Mouse (Mus musculus) heart, postnatal 14 days (tissue): ENCODE data around the gene Hist1h4f. TPM values are rescaled to one million over a fixed set of nuclear protein-coding genes. Genes with fewer than 3 reads are reported as not detected.
A peak's percentile ranks its signal among the peaks of the same experiment; 100 is the strongest.
"Not testable (repeated sequence)": the region's sequence is repeated elsewhere in the genome, so short reads cannot be mapped to it uniquely, and the experiment has no call there.

Experiments
- DNase-seq, 2 experiments: peaks; one replicate each; pipeline ENCODE4 v3.0.0; 2021 to 2022
- intact Hi-C: fragments of 180-260 bp; cut with DNase I; formaldehyde crosslinking; loops from one replicate; pipeline ENCODE4 v1.15.1; 2025
- long read RNA-seq, 2 experiments: library from polyadenylated mRNA; stranded (forward); transcript quantifications; one replicate each; pipeline ENCODE4 v2.0.0; 2021
- total RNA-seq, 2 experiments: library from RNA; stranded (reverse); gene quantifications; 2 replicates each; pipeline ENCODE4 v1.2.3; 2021

Hist1h4f gene
- total RNA-seq, result 100 to 1,000 TPM; 106 to 209 TPM
- long read RNA-seq, experiment 1, result 0 reads
- long read RNA-seq, experiment 2, result 0 reads

DNA sequence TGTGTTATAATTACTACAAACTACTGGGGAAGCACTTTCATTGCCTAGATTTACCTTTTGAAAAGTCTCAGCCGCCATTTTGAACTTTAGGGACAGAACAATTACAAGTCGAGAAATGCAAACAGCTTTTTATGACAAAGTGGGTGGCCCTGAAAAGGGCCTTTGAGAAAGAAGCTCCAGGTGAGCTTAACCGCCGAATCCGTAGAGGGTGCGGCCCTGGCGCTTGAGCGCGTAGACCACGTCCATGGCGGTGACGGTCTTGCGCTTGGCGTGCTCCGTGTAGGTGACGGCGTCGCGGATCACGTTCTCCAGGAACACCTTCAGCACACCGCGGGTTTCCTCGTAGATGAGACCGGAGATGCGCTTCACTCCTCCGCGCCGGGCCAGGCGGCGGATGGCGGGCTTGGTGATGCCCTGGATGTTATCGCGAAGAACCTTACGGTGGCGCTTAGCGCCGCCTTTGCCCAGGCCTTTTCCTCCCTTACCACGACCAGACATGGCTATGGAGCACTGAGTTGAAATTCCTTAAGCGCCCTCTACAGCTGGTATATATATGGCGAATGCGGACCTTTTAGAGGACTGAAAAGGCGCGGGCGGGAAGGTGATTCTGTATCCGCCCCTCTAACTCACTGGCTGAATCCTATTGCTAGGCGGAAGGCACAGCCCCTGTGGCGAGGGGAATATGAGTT lies at the start of gene Hist1h4f:
Hist1h4f (minus strand) TSS at position 503 of the 689 bp plus-strand sequence.
- intact Hi-C loops, result not testable (repeated sequence)
- DNase-seq, result peak; percentile 68 to 83

DNA sequence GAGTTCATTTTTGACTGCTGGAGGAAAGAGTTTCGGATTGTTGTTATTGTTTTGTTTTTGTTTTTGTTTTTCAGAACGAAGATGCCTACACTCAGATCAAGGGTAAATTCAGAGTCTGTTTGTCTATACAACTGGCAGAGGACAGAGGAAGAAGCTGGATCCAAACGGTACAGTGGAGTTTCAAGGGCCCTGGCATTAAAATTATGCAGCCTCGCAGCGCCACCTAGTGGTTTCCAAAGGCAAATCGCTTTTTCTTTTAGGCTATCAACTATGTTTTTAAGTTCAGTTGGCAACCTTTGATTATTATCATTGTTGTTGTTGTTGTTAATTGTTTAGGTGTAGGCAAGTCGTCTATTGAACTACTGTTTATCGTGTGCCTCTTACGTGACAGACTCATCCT lies 46.5 kb upstream of the Hist1h4f start:
- DNase-seq, result peak; percentile 82 to 87
- intact Hi-C loops, result loop anchor here (2.0 to 10.0 kb wide), 2 partner anchors 167 to 1553 kb away; partner anchors contain the start of genes Hist1h2ag, Hist1h2bj and Hist1h4i

DNA sequence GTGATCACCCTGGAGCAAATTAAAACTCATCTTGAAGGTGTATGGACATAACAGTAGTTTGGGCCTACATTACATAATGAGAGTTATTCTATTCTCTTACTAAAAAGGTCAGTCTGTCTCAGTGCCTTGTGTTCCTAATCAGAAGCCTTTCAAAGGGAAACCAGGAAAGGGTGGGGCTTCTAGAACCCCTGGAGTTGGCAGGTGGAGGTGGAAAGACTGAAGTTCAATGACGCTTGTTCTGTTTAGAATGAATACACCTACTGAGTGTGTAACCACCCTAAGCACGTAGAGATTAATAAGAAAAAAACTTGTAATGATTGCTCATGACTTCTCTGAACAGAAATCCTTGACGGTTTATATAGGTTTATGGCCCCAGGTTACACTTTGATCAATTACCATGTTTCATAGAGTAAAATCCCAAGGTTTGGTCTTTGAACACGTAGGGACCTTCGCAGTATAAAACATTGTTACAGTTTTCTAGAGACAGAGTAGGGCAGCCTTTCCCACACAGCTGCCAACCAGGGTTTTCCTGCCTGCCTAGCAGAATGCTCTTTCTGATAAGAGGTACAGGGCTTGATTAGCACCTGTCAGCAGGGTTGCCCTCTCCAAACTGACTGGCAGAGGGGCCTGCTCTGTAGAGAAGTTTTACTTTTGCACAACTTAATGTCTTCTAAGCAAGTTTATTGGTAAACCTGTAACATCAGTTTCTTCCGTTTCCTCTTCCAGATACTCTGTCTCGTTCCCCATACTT lies 44.3 kb upstream of the Hist1h4f start:
- no peak for DNase-seq
- intact Hi-C loops, result loop anchor here (10.0 kb wide), 1 partner anchor 1551 kb away; the partner anchor contains the start of genes Hist1h2ag, Hist1h2bj and Hist1h4i

DNA sequence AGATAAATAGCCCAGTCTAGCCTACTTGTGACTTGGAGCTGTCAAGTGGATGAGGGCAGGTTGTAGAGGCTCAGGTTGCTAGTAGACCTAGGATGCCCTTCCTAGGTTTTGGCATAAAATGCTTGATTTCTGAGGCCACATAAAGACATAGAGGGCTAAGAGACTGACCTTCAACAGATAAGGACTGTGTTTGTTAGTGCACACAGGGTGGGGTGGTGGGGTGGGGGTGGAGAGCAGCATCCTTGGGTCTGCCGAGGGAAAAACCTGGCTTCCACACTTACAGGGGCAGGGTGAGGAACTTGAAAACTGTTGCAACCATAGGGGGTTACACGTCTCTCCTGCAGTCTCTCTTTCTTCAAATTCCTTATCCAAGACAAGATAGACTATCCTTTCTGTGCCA lies 43.7 kb upstream of the Hist1h4f start:
- no peak for DNase-seq
- intact Hi-C loops, result loop anchor here (10.0 kb wide), 1 partner anchor 1550 kb away; the partner anchor contains the start of genes Hist1h2ag, Hist1h2bj and Hist1h4i

DNA sequence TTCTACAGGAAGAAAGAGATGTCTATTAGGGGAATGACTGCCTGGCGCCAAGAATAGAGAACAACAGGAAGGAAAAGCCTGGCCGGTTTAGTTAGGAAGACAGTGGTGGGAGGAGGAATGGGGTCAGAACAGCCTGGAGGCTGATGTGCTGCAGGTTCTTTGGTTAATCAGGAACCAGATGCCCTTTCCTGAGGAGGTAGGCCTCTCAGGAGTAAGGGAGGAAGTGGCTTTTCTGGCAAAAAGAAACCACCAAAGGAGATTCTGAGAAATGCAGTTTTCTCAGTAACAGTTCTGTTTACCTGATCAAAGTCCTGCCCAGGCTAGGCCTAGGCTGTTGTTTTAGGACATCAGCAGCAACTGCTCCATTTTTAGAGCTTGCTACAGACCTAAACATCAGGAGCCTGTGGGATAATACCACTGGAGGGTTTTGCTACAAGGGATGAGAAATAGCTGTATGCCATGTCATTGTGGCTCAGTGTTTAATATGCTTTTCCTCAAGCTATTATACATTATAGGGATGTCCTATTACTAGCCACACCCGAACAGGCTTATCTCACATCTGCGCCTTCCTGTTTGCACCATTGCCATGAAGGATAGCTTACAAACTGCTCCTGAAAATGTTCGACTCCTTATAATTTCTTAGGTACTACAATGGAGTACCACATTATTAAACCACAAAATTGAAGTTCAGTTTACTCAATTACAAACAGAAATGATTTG lies 41.8 kb upstream of the Hist1h4f start:
- no peak for DNase-seq
- intact Hi-C loops, result loop anchor here (10.0 kb wide), 1 partner anchor 1548 kb away; the partner anchor contains the start of genes Hist1h2ag, Hist1h2bj and Hist1h4i

DNA sequence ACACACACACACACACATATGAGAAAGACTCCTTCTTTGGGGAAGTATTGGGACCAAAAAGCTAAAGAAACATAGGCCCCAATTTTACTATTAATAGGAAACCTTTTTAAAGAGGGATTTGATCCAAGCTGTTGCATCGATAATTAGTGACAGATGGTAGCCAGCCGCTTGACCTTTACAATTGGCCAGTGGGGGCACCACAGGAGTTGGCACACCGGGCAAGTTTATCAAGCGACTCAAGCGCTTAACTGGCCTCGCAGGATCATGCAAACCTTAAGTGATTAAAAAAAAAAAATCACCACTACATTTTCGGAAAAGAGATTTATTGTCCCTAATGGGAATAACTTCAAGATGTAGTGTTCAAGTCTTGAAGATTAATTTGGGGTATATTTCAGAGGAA lies 41.2 kb upstream of the Hist1h4f start:
- no peak for DNase-seq
- intact Hi-C loops, result loop anchor here (10.0 kb wide), 1 partner anchor 1548 kb away; the partner anchor contains the start of genes Hist1h2ag, Hist1h2bj and Hist1h4i

DNA sequence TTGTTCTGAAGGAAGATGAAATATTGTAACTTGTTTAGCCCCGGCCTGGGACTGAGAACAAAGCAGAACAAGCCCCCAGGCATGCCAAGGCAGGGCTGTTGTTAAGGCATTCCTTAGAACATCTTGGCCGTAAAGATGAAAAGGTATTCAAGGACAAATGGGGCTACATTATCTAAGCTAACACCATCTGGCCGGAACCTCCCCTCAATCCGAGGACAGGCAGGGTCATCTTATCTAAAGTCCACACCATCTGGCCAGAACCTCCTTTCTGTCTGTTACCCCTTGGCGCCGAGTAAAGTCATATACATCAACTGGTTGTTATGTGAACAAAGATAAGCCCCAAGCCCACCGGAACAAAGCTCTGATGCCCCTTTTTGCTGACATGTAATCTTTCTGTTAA lies 40.4 kb upstream of the Hist1h4f start:
- intact Hi-C loops, result loop anchor here (10.0 kb wide), 1 partner anchor 1547 kb away; the partner anchor contains the start of genes Hist1h2ag, Hist1h2bj and Hist1h4i
- DNase-seq, result not testable (repeated sequence)

DNA sequence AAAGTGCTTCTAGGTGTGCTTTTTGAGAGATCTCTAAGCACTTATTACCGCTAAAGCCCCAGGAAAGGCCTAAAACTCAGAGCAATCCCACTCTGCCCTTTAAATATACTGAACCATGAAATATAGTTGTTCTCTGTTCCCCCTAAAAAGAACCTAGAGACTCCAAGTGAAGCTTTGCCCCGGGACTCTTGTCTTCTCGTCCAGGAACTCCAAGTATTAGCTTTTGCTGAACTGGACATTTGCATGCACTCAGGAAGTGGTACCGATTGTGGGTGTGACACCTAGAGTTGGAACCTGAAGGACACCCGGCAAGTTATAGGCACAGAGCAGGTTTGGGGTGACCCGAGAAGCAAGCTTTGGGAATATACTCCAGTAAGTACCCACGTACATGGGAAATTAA lies 39.8 kb upstream of the Hist1h4f start:
- DNase-seq, result no peak
- intact Hi-C loops, result loop anchor here (10.0 kb wide), 1 partner anchor 1546 kb away; the partner anchor contains the start of genes Hist1h2ag, Hist1h2bj and Hist1h4i

DNA sequence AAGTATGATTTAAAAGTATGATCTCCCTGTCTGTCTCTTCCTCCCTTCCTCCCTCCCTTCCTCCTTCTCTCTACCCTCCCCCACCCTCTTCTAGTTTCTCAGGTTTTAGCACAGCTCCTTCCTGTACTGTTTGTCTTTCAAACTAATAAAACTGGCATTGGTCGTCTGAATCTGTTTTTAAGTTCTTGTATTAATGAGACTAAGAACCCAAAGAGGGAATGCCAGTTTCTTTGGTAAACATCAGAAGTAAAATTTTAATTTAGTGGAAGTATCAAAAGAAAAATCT lies 35.4 kb upstream of the Hist1h4f start:
- intact Hi-C loops, result loop anchor here (5.0 to 10.0 kb wide), 2 partner anchors 35 to 1832 kb away; partner anchors contain the start of genes Hist1h1e, Hist1h2ak, Hist1h2be and Hist1h2bn
- no peak for DNase-seq

DNA sequence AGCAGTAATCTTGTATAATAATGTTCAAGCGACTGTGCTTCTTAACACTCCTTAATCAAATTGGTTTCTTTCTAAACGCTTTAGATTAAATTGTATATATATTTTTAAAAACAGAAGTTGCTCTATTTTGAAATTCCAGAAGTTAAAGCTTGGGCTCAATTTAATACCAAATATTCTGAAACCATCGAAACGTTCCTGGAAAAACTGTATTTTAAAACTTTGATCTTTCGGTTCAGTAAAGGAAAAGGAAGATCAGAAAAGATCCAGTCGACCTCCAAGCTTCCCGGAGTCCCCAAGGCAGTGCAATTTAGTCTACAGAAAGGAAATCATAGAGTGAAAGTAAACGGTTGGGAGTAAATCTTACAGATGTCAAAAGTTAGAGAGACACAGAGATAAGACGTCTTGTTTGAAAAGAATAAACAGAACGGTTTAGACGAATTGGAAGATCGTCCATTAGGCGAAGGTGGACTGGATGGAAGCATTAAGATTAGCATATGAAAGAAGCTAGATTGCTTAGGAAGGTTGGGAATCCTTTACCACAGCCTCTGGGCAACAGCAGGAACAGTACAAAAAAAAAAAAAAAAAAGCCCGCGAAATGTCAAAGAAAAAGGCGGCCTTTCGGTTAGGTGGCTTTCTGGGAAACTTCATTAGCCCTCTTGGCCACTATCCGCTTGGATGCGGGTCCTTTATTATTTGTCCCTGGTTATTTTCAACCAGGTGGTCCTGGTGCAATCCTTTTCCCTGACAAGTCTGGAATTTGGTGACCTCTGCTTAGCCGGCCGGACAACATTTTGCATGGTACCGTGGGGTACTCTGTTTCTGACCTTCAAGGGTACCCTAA lies 34.9 kb upstream of the Hist1h4f start:
- intact Hi-C loops, result loop anchor here (5.0 to 10.0 kb wide), 2 partner anchors 36 to 1832 kb away; partner anchors contain the start of genes Hist1h1e, Hist1h2ak, Hist1h2be and Hist1h2bn
- no peak for DNase-seq

DNA sequence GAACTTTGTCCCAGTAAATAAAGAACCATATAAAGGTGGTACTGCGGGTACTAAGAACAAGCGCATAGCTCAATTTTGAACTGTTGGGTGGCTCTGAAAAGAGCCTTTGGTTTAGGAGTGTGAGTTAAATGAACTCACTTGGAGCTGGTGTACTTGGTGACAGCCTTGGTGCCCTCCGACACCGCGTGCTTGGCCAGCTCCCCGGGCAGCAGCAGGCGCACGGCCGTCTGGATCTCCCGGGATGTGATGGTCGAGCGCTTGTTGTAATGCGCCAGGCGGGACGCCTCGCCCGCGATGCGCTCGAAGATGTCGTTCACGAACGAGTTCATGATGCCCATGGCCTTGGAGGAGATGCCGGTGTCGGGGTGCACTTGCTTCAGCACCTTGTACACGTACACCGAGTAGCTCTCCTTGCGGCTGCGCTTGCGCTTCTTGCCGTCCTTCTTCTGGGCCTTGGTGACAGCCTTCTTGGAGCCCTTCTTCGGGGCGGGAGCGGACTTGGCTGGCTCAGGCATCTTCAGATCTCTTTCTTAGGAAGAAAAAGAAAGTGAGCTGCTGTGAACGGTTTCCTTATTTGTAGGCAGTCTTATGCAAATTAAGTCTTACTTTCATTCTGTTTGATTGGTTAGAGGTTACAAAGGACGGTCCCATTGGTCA lies 34.1 kb upstream of the Hist1h4f start:
- peak; percentile 62 to 67 for DNase-seq
- intact Hi-C loops, result loop anchor here (5.0 to 10.0 kb wide), 2 partner anchors 37 to 1831 kb away; partner anchors contain the start of genes Hist1h1e, Hist1h2ak, Hist1h2be and Hist1h2bn

DNA sequence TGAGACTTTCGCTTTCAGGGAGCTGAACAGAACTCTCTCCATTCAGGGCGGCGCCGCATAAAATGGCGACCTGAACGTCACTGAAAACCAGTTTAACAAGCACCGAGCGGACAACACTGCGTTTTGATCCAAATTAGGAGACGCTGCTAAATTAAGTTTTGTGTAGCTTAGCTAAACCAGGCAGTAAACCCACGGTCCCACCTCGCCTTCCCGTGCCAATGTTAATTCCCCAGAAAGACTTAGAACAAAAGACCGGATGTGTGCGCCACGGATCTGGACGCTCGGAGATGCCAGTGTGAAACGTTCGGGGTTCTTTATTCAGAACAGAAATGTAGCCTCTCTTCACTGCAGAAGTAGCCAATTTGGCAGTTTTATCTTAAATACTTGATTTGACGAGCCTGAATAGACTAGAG lies 33.6 kb upstream of the Hist1h4f start:
- DNase-seq, result peak; percentile 65 to 79
- intact Hi-C loops, result loop anchor here (5.0 to 10.0 kb wide), 2 partner anchors 37 to 1830 kb away; partner anchors contain the start of genes Hist1h1e, Hist1h2ak, Hist1h2be and Hist1h2bn

DNA sequence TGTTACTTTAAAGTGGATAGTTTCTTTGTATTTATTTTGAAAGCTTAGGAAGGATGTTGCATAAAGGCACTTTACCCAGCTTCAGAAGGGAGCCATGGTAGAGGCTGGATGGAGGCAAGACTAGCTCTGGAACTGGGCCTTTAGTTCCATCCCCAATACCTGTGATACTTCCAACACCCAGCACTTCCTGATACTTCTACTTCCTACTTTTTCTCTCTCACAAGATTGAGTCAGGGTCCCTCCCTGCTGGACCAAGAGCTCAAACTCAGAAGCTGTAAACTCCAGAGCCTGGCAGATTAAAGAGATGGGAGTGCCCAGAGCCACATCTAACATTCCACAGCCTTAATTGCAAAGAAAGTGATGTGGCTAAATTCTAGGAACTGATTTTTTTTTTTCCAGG lies 32.9 kb upstream of the Hist1h4f start:
- intact Hi-C loops, result loop anchor here (5.0 to 10.0 kb wide), 4 partner anchors 52 to 1830 kb away; partner anchors contain the start of genes Hist1h1c, Hist1h1t, Hist1h2af and Hist1h2ak
- no peak for DNase-seq

DNA sequence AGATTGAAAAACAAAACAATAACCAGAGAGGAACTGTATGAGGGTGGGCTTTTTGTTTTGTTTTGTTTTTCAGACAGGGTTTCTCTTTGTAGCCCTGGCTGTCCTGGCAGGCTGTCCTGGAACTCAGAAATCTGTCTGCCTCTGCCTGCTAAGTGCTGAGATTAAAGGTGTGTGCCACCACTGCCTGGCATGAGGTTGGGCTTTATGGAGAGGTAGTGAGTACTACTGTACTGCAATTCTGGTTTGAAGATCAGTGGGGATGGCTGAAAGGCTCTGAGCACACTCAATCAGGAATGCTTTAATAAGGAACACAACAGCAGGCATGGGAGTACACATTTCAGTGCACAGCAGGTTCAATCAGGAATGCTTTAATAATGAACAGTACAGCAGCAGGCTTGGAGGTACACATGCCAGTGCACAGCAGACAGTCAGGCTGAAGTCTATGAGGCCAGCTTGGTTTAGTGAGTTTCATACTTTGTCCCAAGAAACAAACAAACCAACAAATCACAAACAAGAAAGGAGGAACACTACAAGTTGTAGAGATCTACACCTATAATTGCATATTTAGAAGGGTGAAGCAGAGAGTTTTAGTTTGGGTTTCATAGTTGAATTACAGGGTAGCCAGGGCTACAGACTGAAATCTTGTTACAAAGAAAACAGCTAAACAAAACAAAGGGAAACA lies 32.1 kb upstream of the Hist1h4f start:
- DNase-seq, result no peak
- intact Hi-C loops, result loop anchor here (5.0 to 10.0 kb wide), 4 partner anchors 51 to 1829 kb away; partner anchors contain the start of genes Hist1h1c, Hist1h1t, Hist1h2af and Hist1h2ak

DNA sequence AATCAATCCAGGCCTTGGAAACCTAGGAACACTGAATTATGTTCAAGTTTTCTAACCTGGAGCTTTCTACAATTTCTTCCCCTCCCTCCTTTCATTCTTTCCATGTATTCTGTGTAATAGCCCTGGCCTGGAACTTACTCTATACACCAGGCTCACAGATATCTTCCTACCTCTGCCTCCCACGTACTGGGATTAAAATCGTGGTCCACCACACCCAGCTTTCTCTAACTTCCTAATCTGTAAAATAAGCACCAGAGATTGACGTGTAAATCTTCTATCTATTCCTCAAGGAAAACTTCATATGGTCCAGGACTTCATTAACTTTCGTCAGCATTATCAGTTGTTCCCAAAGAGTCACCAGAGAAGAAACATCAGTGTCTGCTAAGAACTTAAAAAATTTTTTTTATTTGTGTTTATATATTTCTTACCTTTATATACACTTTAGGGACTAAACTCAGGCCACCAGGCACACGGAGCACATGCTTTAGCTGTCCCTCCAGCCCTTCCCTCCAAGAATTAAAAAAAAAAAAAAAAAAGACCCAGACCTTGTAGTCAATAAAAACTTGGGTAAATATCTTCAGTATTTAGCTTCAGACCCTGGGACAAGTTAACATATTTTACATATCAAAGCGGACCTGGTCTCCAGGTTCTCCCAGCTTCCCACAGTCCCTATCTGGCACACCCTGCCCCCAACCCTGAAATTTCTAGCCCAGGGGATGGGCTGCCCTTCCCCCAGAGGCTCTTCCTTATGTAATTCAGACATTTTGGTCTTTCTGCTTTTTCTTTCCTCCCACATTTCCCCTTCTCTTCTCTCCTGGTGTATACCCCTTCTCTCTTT lies 31.0 kb upstream of the Hist1h4f start:
- no peak for DNase-seq
- intact Hi-C loops, result loop anchor here (5.0 to 10.0 kb wide), 4 partner anchors 50 to 1828 kb away; partner anchors contain the start of genes Hist1h1c, Hist1h1t, Hist1h2af and Hist1h2ak

DNA sequence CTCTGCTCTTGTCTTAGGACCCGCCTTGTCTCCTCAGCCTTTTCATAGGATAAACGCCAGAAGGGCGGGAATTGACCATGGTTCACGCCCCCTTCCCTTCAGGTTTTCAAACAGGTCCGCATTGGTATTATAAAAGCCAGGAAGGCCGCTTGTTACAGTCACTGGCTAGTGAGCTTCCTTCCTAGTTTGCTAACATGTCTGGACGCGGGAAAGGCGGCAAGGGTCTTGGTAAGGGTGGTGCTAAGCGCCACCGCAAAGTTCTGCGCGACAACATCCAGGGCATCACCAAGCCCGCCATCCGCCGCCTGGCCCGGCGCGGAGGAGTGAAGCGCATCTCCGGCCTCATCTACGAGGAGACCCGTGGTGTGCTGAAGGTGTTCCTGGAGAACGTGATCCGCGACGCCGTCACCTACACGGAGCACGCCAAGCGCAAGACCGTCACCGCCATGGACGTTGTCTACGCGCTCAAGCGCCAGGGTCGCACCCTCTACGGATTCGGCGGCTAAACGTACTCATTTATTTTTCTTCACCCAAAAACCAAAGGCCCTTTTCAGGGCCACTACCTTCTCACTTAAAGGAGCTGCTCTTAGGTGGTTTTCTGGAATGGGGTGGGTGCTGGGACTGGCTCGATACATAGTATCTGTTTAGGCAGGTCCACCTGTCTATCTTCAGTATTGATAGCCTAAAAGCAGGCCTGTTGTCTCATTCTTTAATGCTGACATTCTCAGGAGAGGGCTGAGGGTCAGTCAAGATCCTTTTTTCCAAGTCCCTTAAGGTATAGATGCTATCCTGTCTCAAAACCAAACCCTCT lies 30.2 kb upstream of the Hist1h4f start, which contains the start of gene Hist1h4d:
Hist1h4d (plus strand) TSS at position 191 of the 811 bp plus-strand sequence.
- intact Hi-C loops, result loop anchor here (5.0 to 10.0 kb wide), 4 partner anchors 49 to 1827 kb away; partner anchors contain the start of genes Hist1h1c, Hist1h1t, Hist1h2af and Hist1h2ak

More for the DNA sequence above, 30.2 kb upstream of the Hist1h4f start, which contains the start of gene Hist1h4d:
- peak; percentile 91 to 98 for DNase-seq
